Mouse (Mus musculus): ENCODE data around the gene Brip1. TPM values are rescaled to one million over a fixed set of nuclear protein-coding genes. Genes with fewer than 3 reads are reported as not detected.

The Brip1 gene
- 11.7 and 13.0 TPM in 2 replicates for polyA plus RNA-seq (2014; fragmentation: Nextera tagmentation; extraction: Ambion mirVana)

DNA sequence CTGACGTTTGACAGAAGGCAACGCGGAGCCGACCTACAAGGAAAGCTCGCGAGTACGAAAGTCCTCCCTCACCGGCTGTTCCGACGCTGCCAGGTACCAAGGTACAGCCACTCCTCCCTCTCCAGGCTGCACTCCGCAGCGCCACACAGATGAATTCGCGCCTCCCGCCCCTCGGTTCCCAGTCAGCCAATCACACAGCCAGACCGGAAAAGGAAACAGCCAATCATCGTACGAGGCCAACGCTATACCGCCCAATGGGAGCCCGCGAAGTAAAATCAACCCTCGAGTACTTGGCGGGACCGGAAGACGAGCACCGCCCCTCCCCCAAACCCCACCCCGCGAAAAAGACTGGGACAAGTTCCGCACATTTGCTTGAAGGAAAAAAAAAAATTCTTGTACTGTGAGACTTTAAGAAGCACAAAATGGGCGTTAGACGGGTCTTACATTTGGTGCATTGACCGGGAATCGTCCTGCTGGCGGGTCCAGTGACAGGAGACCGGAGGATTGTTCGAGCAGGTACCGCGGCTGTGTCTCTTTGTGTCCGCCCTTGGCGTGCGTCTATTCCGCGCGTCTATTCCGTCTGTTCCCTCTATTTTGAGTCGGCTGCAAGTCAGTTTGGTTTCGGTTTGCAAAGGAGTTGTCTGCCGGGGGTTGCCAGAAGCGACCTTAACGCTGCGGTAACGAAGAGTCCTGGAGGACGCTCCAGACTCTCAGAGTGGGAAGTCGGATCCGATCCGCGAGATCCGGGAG, at the start of gene Brip1:
Gene Brip1, minus strand, starts transcription at position 157 of the 750 bp plus-strand sequence.
- DNase-seq (ENCODE audit: low spot score) (peak; percentile 95), ATAC-seq (replicated peaks; ENCODE audit: low FRiP score, low TSS enrichment, low read depth) (peak; percentile 99)
- Histone ChIP-seq H3K4me3 (ENCODE audit: low read depth, low read length) (peak within 1 kb of the TSS; percentile 80), H3K27me3 (replicated peaks; ENCODE audit: control insufficient read depth, insufficient read depth, low read length) (no peaks in the 10 kb centered on the region), H3K9ac (ENCODE audit: low read length) (peak within 1 kb of the TSS; percentile 87), H3K36me3 (ENCODE audit: control insufficient read depth, insufficient read depth, low read length) (peaks cover 46% of the 10 kb centered on the region), H3K27ac (ENCODE audit: low read depth) (peak within 1 kb of the TSS; percentile 92), H3K4me2 (ENCODE audit: low read length) (peak within 1 kb of the TSS; percentile 73), H3K9me3 (ENCODE audit: control insufficient read depth, low read length) (peaks cover 9% of the 10 kb centered on the region), H3K4me1 (replicated peaks; ENCODE audit: control insufficient read depth, insufficient read depth, low read length) (peaks cover 13% of the 10 kb centered on the region)
- WGBS, result under 1% methylated on average over 60 of the region's 60 CpGs

DNA sequence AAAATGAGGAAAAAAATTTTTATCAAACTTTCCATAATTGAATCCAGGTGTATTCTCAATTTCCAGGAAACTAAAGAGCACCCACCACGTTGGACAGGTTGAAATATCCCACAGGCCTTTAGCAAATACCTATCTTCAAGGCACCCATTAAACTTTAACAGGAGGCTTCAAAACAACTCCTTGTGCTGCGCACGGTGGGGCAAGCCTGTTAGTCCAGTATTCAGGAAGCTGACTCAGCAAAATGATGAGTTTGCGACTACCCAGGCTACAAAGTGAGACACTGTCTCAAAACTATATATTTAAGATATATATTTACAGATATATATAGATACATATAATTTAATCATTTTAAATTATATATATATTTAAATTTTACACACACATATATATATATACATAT, 31.5 kb upstream of the Brip1 start:
- H3K36me3 ChIP-seq (ENCODE audit: control insufficient read depth, insufficient read depth, low read length), result peaks cover 84% of the 10 kb centered on the region
- no peak overlapping the region for H3K4me3 ChIP-seq (ENCODE audit: low read depth, low read length)
- H3K4me1 ChIP-seq (replicated peaks; ENCODE audit: control insufficient read depth, insufficient read depth, low read length), result no peaks in the 10 kb centered on the region
- no peaks in the 10 kb centered on the region for H3K27me3 ChIP-seq (replicated peaks; ENCODE audit: control insufficient read depth, insufficient read depth, low read length)
- ATAC-seq (replicated peaks; ENCODE audit: low FRiP score, low TSS enrichment, low read depth) (no peak), DNase-seq (ENCODE audit: low spot score) (no peak)
- 69% methylated on average over 4 of the region's 4 CpGs for WGBS
- H3K9me3 ChIP-seq (ENCODE audit: control insufficient read depth, low read length), result no peaks in the 10 kb centered on the region
- H3K27ac ChIP-seq (ENCODE audit: low read depth), result no peak overlapping the region
- H3K9ac ChIP-seq (ENCODE audit: low read length), result no peak overlapping the region
- no peak overlapping the region for H3K4me2 ChIP-seq (ENCODE audit: low read length)

DNA sequence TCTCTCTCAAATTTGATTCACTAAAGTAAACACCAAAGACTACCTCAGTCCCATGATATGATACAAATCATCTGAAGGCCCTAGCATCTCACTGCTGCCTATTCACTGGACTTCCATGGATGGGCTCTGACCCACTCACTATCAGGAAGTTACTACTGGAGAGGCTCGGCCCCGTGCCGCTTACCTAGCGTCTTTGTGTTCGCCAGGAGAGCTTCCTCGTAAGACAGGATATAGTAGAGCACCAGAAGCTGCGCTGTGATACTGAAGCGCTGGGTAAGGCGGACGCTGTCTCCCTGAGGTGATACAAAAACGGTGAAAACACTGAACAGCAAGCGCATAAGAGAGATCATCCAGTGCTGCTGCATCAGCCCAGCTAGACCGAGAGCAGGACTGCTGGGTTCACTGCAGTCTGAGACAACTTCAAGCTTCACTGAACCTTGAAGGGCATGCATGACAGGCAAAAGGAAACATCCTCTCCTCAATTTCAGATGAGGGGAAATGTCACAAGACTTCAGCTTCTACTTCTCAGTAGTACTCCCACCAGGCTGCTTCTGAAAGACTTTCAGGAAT, 30.9 kb upstream of the Brip1 start:
- DNase-seq (ENCODE audit: low spot score), result no peak
- H3K4me1 ChIP-seq (replicated peaks; ENCODE audit: control insufficient read depth, insufficient read depth, low read length), result no peaks in the 10 kb centered on the region
- WGBS, result 95% methylated on average over 13 of the region's 13 CpGs
- ATAC-seq (replicated peaks; ENCODE audit: low FRiP score, low TSS enrichment, low read depth), result no peak
- H3K4me2 ChIP-seq (ENCODE audit: low read length), result no peak overlapping the region
- H3K4me3 ChIP-seq (ENCODE audit: low read depth, low read length), result no peak overlapping the region
- no peaks in the 10 kb centered on the region for H3K9me3 ChIP-seq (ENCODE audit: control insufficient read depth, low read length)
- no peak overlapping the region for H3K27ac ChIP-seq (ENCODE audit: low read depth)
- H3K9ac ChIP-seq (ENCODE audit: low read length), result no peak overlapping the region
- peaks cover 83% of the 10 kb centered on the region for H3K36me3 ChIP-seq (ENCODE audit: control insufficient read depth, insufficient read depth, low read length)
- no peaks in the 10 kb centered on the region for H3K27me3 ChIP-seq (replicated peaks; ENCODE audit: control insufficient read depth, insufficient read depth, low read length)

DNA sequence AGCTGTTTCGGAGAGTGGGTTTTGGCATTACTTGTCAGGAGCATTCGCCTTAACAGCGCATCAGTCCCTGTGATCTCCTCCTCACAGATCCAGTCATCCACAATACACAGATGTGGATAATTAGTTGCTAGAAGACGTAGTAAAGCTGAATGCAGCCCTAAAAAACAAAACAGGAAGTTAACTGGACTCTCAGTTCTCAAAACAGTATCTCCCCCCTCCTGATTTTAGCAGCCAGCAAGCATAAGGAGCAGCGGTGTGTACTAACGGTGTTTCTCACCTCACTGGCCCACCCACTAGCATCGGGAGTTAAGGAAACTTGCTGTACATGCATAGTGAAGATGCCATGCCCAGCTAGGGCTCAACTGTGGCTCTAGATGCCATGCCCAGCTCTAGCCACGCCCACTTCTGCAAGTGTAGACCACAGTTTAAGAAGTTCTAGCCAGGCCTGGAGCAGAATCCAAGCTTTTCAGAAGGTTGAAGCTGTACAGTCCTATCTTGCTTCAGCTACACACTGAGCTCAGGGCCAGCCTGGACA, 25.7 kb upstream of the Brip1 start:
- 86% methylated on average over 8 of the region's 8 CpGs for WGBS
- H3K9ac ChIP-seq (ENCODE audit: low read length), result no peak overlapping the region
- no peaks in the 10 kb centered on the region for H3K27me3 ChIP-seq (replicated peaks; ENCODE audit: control insufficient read depth, insufficient read depth, low read length)
- H3K4me1 ChIP-seq (replicated peaks; ENCODE audit: control insufficient read depth, insufficient read depth, low read length), result no peaks in the 10 kb centered on the region
- H3K27ac ChIP-seq (ENCODE audit: low read depth), result no peak overlapping the region
- ATAC-seq (replicated peaks; ENCODE audit: low FRiP score, low TSS enrichment, low read depth) (no peak), DNase-seq (ENCODE audit: low spot score) (no peak)
- no peaks in the 10 kb centered on the region for H3K9me3 ChIP-seq (ENCODE audit: control insufficient read depth, low read length)
- no peak overlapping the region for H3K4me3 ChIP-seq (ENCODE audit: low read depth, low read length)
- H3K36me3 ChIP-seq (ENCODE audit: control insufficient read depth, insufficient read depth, low read length), result peaks cover 72% of the 10 kb centered on the region
- H3K4me2 ChIP-seq (ENCODE audit: low read length), result no peak overlapping the region

DNA sequence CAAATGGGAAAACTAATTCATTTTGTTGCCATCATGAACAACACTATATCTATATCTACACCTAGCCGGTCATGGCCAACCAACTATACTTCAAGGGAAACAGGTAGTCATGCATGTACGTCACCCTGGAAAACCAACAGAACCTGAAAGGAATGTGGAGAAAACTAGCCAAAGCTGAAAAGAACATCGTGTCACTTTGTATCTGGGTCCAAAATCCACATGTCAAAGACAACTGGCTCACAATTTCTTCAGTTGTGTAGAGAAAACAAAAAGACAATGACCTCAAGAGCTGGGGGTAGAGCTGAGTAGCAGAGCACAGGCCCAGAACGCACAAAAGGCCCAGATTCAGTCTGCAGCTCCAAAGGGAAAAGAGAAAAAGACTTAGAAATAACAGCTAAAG, 24.8 kb upstream of the Brip1 start:
- Histone ChIP-seq H3K36me3 (ENCODE audit: control insufficient read depth, insufficient read depth, low read length) (peaks cover 71% of the 10 kb centered on the region), H3K4me2 (ENCODE audit: low read length) (no peak overlapping the region), H3K9me3 (ENCODE audit: control insufficient read depth, low read length) (no peaks in the 10 kb centered on the region), H3K4me3 (ENCODE audit: low read depth, low read length) (no peak overlapping the region), H3K27ac (ENCODE audit: low read depth) (no peak overlapping the region), H3K4me1 (replicated peaks; ENCODE audit: control insufficient read depth, insufficient read depth, low read length) (no peaks in the 10 kb centered on the region), H3K9ac (ENCODE audit: low read length) (no peak overlapping the region), H3K27me3 (replicated peaks; ENCODE audit: control insufficient read depth, insufficient read depth, low read length) (no peaks in the 10 kb centered on the region)
- ATAC-seq (replicated peaks; ENCODE audit: low FRiP score, low TSS enrichment, low read depth) (no peak), DNase-seq (ENCODE audit: low spot score) (no peak)
- 93% methylated on average over 4 of the region's 4 CpGs for WGBS

DNA sequence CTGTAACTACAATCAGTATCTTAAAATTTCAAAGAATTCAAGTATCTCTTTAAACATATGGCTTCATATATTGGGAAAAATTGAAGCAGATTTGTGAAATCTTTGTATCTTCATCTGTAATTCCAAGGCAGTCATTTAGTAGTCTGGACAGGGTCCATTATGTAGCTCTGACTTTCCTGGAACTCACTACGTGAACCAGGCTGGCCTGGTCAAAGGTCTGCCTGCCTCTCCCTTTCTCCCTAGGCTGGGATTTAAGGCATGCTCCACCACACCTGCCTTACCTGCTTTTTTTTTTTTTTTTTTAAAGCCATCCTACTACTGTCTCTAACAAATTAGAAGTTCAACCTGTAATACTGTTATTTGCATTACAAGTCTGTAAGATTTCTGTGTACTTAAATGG, 10.8 kb upstream of the Brip1 start:
- H3K27ac ChIP-seq (ENCODE audit: low read depth), result no peak overlapping the region
- ATAC-seq (replicated peaks; ENCODE audit: low FRiP score, low TSS enrichment, low read depth), result no peak
- peaks cover 79% of the 10 kb centered on the region for H3K36me3 ChIP-seq (ENCODE audit: control insufficient read depth, insufficient read depth, low read length)

DNA sequence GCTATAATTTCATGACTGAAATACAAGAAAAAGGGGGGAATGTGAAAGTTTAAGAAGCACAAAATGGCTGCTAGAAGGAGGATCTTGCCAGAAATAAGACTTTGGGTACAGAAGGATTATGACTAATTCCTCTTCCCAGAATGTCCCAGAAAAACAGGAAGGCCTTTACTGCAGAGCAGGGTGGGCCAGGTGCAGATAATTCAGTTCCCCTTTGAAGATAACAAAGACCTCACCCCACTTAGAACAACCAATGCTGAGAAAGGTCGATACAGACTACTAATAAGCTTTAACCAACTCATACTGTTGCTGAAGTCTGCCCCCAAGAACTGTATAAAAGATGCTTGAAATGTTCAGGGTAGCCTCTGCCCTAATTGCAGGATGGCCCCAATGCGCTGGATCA, 8.1 kb upstream of the Brip1 start:
- Histone ChIP-seq H3K9ac (ENCODE audit: low read length) (no peak overlapping the region), H3K4me2 (ENCODE audit: low read length) (no peak overlapping the region)
- WGBS, result 86% methylated on average over 2 of the region's 2 CpGs

More for the DNA sequence above, 10.8 kb upstream of the Brip1 start:
- Histone ChIP-seq H3K4me2 (ENCODE audit: low read length) (no peak overlapping the region), H3K4me3 (ENCODE audit: low read depth, low read length) (no peak overlapping the region), H3K27me3 (replicated peaks; ENCODE audit: control insufficient read depth, insufficient read depth, low read length) (no peaks in the 10 kb centered on the region), H3K4me1 (replicated peaks; ENCODE audit: control insufficient read depth, insufficient read depth, low read length) (no peaks in the 10 kb centered on the region), H3K9ac (ENCODE audit: low read length) (no peak overlapping the region), H3K9me3 (ENCODE audit: control insufficient read depth, low read length) (no peaks in the 10 kb centered on the region)
- DNase-seq (ENCODE audit: low spot score), result no peak
- 62% methylated on average over 1 of the region's 1 CpGs for WGBS

DNA sequence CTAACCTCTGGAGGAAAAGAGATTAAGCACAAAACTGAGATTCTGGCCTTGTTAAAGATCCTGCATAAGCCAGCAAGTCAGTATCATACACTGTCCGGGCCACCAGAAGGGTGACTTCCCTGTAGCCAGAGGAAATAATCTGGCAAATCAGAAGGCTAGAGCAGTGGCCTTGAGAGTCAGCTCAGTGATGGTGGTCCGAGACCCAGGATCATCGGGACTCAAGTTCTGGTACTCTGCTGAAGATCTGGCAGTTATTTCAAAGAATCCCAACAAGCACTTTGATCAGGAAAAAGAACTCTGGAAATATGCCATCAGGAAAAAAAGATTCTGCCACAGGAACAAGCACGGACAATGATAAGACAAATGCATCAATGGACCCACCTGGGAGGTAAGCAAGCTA, 4.9 kb upstream of the Brip1 start:
- H3K9me3 ChIP-seq (ENCODE audit: control insufficient read depth, low read length), result peaks cover 9% of the 10 kb centered on the region
- H3K4me2 ChIP-seq (ENCODE audit: low read length), result no peak overlapping the region
- H3K9ac ChIP-seq (ENCODE audit: low read length), result no peak overlapping the region
- H3K27me3 ChIP-seq (replicated peaks; ENCODE audit: control insufficient read depth, insufficient read depth, low read length), result no peaks in the 10 kb centered on the region
- no peak overlapping the region for H3K4me3 ChIP-seq (ENCODE audit: low read depth, low read length)
- DNase-seq (ENCODE audit: low spot score) (no peak), ATAC-seq (replicated peaks; ENCODE audit: low FRiP score, low TSS enrichment, low read depth) (no peak)
- 93% methylated on average over 4 of the region's 4 CpGs for WGBS
- peaks cover 69% of the 10 kb centered on the region for H3K36me3 ChIP-seq (ENCODE audit: control insufficient read depth, insufficient read depth, low read length)
- no peak overlapping the region for H3K27ac ChIP-seq (ENCODE audit: low read depth)
- 0 out of 2 replicates have a peak, but pooled peaks cover 5% of the 10 kb centered on the region for H3K4me1 ChIP-seq (replicated peaks; ENCODE audit: control insufficient read depth, insufficient read depth, low read length)

More for the DNA sequence above, 8.1 kb upstream of the Brip1 start:
- Histone ChIP-seq H3K4me1 (replicated peaks; ENCODE audit: control insufficient read depth, insufficient read depth, low read length) (no peaks in the 10 kb centered on the region), H3K36me3 (ENCODE audit: control insufficient read depth, insufficient read depth, low read length) (peaks cover 81% of the 10 kb centered on the region), H3K27me3 (replicated peaks; ENCODE audit: control insufficient read depth, insufficient read depth, low read length) (no peaks in the 10 kb centered on the region), H3K27ac (ENCODE audit: low read depth) (no peak overlapping the region), H3K4me3 (ENCODE audit: low read depth, low read length) (no peak overlapping the region), H3K9me3 (ENCODE audit: control insufficient read depth, low read length) (peaks cover 2% of the 10 kb centered on the region; the same call in 1 of the 2 replicates)
- no peak for ATAC-seq (replicated peaks; ENCODE audit: low FRiP score, low TSS enrichment, low read depth)
- DNase-seq (ENCODE audit: low spot score), result no peak

All from intestine, embryonic 14.5 days (tissue).